Mouse (Mus musculus) stomach, embryonic 15.5 days (tissue): Measurements from ENCODE around the gene Fpgt. TPM values are rescaled to one million over a fixed set of nuclear protein-coding genes. Genes with fewer than 3 reads are reported as not detected.

Source experiments
- ATAC-seq: fragments of 200-750 bp; cut with Nextera tagmentation; 2 replicates; pipeline ENCODE4 v1.8.0; 2017; ENCODE audit warnings: low read depth, moderate number of reproducible peaks, moderate TSS enrichment; ENCODE audit not compliant: insufficient read depth, low FRiP score
- H3K27ac ChIP-seq: fragments of 300-500 bp; sonication (generic); 2 replicates; pipeline ENCODE4 v1.5.1; 2015; ENCODE audit warnings: mild to moderate bottlenecking, inconsistent platforms
- H3K27me3 ChIP-seq: fragments of 300-500 bp; sonication (generic); replicated peaks from 2 replicates; pipeline ENCODE4 v1.6.1; 2015; ENCODE audit warnings: inconsistent platforms
- H3K36me3 ChIP-seq: fragments of 300-500 bp; sonication (generic); 2 replicates; pipeline ENCODE4 v1.6.1; 2015; ENCODE audit warnings: inconsistent platforms
- H3K4me1 ChIP-seq: fragments of 300-500 bp; sonication (generic); 2 replicates; pipeline ENCODE4 v1.6.1; 2015; ENCODE audit warnings: inconsistent platforms
- H3K4me2 ChIP-seq: fragments of 300-500 bp; sonication (generic); 2 replicates; pipeline ENCODE4 v1.6.1; 2015; ENCODE audit warnings: mild to moderate bottlenecking, inconsistent platforms
- H3K4me3 ChIP-seq: fragments of 300-500 bp; sonication (generic); replicated peaks from 2 replicates; pipeline ENCODE4 v1.5.1; 2015; ENCODE audit warnings: inconsistent platforms
- H3K9ac ChIP-seq: fragments of 300-500 bp; sonication (generic); 2 replicates; pipeline ENCODE4 v1.6.1; 2015; ENCODE audit warnings: inconsistent platforms
- H3K9me3 ChIP-seq: fragments of 300-500 bp; sonication (generic); 2 replicates; pipeline ENCODE4 v1.6.1; 2016; ENCODE audit warnings: inconsistent platforms
- WGBS: fragments of 180-500 bp; shearing (Covaris S2); methylation state at CpG from one replicate; pipeline ENCODE4 v1.1.7; 2015; 5-methylcytosine and 5-hydroxymethylcytosine counted together
- polyA plus RNA-seq: library from polyadenylated mRNA; unstranded; fragments of >200 nt; fragmentation: Nextera tagmentation; extraction: Ambion mirVana; gene quantifications from 2 replicates; pipeline ENCODE4 v1.2.1, GENCODE M21; 2015

Fpgt gene
- polyA plus RNA-seq: 15.1 and 15.6 TPM in 2 replicates

DNA sequence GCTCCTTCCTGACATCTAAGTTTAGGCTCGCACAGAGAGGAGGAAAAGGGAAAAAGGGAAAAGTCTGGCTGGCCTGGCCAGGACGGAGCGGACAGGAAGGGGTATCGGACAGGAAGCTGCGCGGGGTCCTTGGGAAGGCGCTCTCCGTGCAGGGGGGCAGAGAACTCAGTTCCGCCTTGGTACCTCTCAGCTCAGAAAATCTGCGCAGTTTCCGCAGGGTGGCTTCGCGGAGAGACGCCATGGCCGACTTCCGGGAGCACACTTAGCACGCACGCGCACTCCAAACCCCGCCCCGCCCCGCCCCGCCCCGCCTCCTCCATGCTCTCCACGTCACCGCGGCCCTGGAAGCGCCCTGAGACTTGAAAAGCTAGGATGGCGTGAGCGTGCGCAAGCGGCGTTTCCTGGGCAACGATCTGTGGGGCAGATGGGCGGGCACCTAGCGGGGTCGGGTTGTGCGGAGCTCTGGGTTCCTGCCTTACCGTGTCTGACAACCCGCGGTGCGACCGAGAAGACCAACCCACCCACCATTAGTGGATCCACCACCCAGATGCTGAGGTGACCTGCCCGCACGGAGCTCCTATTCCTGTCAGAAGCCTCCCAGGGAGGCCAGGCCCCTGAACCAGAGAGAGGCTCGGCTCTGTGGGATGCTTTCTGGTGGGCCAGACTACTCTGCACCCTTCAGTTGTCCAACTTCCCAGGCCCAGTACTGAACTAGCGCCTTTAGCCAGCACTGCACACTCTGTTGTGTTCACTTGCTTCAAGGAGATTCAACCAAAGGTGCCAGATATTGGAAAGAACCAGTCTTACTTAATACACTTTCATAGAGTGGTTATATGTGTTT is at the start of gene Fpgt, which contains the start of gene Lrriq3:
Fpgt (minus strand) TSS at position 288 of the 841 bp plus-strand sequence.
Lrriq3 (plus strand) TSS at position 319 of the 841 bp plus-strand sequence.
- peak within 1 kb of the TSS; percentile 69 for H3K27ac ChIP-seq
- peak; percentile 99 for ATAC-seq
- H3K4me1 ChIP-seq: no peaks in the 10 kb centered on the region
- no peaks in the 10 kb centered on the region for H3K27me3 ChIP-seq
- peak within 1 kb of the TSS; percentile 46 for H3K9ac ChIP-seq
- no peaks in the 10 kb centered on the region for H3K9me3 ChIP-seq
- H3K4me3 ChIP-seq: peak within 1 kb of the TSS; percentile 73
- no peaks in the 10 kb centered on the region for H3K36me3 ChIP-seq
- WGBS: 1% methylated on average over 47 of the region's 47 CpGs
- H3K4me2 ChIP-seq: peak within 1 kb of the TSS; percentile 73

DNA sequence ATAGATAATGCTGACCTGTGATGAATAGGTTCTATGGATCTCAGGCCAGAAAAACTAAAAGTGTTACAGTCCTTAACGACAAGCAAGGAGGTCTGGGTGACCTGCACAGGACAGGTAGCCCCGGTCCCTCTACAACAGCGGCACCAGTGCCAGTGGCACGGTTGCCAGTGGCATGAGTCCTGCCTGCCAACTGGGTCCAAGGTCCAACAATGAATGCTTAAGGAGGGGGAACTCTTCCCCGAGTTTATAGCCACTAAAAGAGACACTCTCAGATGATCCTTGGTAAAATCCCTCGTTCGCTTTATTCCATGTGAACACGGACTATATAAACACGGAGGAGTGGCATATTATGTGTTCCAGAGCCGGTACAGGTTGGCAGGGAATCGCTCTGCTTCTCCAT is 47.8 kb upstream of the Fpgt start:
- Histone ChIP-seq H3K36me3 (no peaks in the 10 kb centered on the region), H3K27me3 (no peaks in the 10 kb centered on the region), H3K27ac (no peak overlapping the region), H3K4me1 (no peaks in the 10 kb centered on the region), H3K4me2 (no peak overlapping the region), H3K9ac (no peak overlapping the region), H3K9me3 (no peaks in the 10 kb centered on the region), H3K4me3 (no peak overlapping the region)
- no peak for ATAC-seq
- 85% methylated on average over 11 of the region's 11 CpGs for WGBS

DNA sequence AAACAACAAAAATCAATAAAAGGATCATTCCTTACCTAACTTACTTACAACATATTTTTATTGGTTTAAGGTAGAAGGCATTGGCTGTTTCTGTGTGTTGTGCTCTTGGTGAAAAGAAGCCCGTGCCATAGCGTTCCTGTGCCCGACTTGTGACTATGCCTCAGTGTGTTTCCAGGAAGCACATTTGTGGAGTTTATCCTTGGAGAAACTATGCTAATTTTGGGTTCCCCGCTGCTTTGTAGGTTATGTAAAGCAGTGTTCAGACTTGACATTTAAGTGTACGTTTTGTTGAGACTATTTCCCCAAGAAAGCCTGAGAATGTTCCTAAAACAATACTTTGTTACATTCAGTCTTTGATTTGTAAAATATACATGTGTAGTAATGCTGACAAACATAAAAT is 44.5 kb upstream of the Fpgt start:
- Histone ChIP-seq H3K27ac (no peak overlapping the region), H3K9me3 (no peaks in the 10 kb centered on the region), H3K4me3 (no peak overlapping the region), H3K27me3 (no peaks in the 10 kb centered on the region), H3K9ac (no peak overlapping the region), H3K4me2 (no peak overlapping the region), H3K36me3 (no peaks in the 10 kb centered on the region), H3K4me1 (no peaks in the 10 kb centered on the region)
- ATAC-seq: no peak
- WGBS: 86% methylated on average over 5 of the region's 5 CpGs

DNA sequence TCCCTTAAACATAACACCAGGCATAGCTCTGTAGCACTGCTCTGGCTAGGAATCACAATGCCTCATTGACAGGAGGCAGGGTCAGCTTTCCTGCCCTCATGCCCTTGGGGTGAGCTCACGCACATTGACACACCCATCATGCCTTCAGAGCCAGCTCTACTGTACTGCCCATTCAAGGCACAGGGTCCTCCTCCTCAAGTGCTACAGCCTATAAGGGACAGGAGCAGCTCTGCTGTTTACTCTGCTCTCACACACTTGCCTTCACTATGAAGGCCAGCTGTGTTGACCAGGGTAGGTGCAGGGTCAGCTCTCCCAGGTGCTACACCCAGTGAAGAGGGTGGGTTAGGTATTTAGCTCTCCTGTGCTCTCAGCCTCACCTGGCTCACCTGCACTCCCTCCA is 12.8 kb upstream of the Fpgt start:
- H3K27me3 ChIP-seq: no peaks in the 10 kb centered on the region
- H3K4me1 ChIP-seq: no peaks in the 10 kb centered on the region
- no peaks in the 10 kb centered on the region for H3K36me3 ChIP-seq
- H3K27ac ChIP-seq: no peak overlapping the region
- 38% methylated on average over 1 of the region's 1 CpGs for WGBS
- no peaks in the 10 kb centered on the region for H3K9me3 ChIP-seq
- no peak overlapping the region for H3K9ac ChIP-seq
- peak; percentile 60; the same call in 1 of the 2 replicates for ATAC-seq
- H3K4me3 ChIP-seq: no peak overlapping the region
- no peak overlapping the region for H3K4me2 ChIP-seq

DNA sequence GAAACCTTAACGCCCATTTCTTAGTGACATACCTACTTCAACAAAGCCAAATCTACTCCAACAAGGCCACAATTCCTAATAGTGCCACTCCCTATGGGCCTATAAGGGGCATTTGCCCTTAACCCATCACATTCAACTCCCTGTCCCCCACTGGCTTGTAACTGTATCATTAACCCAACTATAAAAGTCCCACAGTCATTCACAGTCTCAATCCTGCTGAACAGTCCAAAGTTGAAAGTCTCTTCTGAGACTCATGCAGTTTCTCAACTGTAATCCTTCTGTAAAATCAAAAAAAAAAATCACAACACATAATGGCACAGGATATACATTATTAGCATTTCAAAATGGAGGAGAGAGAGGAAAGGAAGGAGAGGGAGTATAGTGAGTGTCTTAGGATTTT is 6.1 kb upstream of the Fpgt start:
- Histone ChIP-seq H3K9me3 (no peaks in the 10 kb centered on the region), H3K9ac (no peak overlapping the region), H3K27me3 (no peaks in the 10 kb centered on the region), H3K4me3 (no peak overlapping the region), H3K36me3 (no peaks in the 10 kb centered on the region), H3K4me1 (no peaks in the 10 kb centered on the region), H3K4me2 (no peak overlapping the region), H3K27ac (no peak overlapping the region)
- 87% methylated on average over 1 of the region's 1 CpGs for WGBS
- ATAC-seq: no peak

DNA sequence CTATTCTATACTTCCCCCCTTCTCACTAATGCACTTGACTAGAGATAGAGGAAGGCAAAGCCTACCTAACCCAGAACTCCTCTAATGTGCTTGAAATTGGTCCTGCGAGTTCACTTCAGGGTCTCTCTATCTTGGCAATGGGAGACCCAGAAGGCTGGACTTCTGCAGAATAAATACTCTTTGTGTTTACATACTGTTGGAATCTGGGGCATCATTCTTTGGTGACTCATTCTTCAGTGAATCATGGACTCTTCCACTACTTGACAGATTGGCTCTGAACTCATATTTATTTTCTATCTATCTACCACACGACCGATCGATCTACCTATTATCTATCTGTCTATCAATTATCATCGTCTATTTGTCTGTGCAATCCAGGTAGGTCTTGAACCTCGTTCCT is 1.1 kb downstream of the Fpgt start:
- Histone ChIP-seq H3K9me3 (no peaks in the 10 kb centered on the region), H3K9ac (no peak overlapping the region), H3K4me3 (peak overlapping the region; percentile 73; the same call in 1 of the 2 replicates), H3K36me3 (peaks cover 8% of the 10 kb centered on the region; the same call in 1 of the 2 replicates), H3K27me3 (no peaks in the 10 kb centered on the region), H3K4me1 (no peaks in the 10 kb centered on the region), H3K27ac (no peak overlapping the region), H3K4me2 (peak overlapping the region; percentile 73)
- 93% methylated on average over 6 of the region's 6 CpGs for WGBS
- no peak for ATAC-seq

DNA sequence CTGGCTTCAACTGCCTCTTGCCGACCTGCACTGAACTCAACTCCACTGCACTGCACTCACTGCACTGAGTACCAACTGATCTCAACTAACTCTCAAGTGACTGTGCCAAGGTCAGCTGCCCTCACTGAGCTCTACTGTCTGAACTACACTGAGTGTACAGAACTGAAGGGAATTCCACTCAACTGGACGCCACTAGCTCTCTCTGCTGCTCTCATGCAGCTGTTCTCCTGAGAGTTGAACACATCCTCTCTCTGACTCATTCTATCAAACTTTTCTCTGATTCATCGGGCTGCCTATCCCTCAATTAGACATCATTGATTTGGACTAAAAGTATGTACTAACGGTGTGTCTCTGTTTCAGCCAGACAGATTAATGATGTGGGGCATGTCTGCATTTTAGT is 15.3 kb downstream of the Fpgt start:
- H3K36me3 ChIP-seq: no peaks in the 10 kb centered on the region
- ATAC-seq: no peak
- H3K4me2 ChIP-seq: no peak overlapping the region
- H3K27me3 ChIP-seq: no peaks in the 10 kb centered on the region
- H3K9me3 ChIP-seq: no peaks in the 10 kb centered on the region
- H3K4me1 ChIP-seq: no peaks in the 10 kb centered on the region
- H3K9ac ChIP-seq: no peak overlapping the region
- H3K4me3 ChIP-seq: no peak overlapping the region
- WGBS: 73% methylated on average over 4 of the region's 4 CpGs
- H3K27ac ChIP-seq: no peak overlapping the region

DNA sequence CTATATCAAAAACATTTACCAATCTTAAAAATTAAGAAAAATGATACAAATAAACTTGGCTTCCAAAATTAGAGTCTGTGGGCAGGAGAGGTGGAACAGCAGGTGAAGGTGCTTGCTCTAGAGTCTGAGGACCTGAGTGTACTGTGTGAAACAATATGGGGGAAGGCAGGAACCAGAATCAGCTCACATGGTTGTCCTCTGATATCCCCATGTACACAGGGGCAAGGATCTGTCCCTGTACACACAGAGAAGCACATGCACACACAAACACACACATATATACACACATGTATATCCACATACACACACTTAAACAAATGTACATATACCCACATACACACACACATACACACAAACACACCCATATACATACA is 33.8 kb downstream of the Fpgt start:
- ATAC-seq: no peak
- no peak overlapping the region for H3K4me2 ChIP-seq
- H3K27ac ChIP-seq: no peak overlapping the region
- H3K36me3 ChIP-seq: no peaks in the 10 kb centered on the region
- H3K4me1 ChIP-seq: no peaks in the 10 kb centered on the region
- no peak overlapping the region for H3K4me3 ChIP-seq
- no peaks in the 10 kb centered on the region for H3K9me3 ChIP-seq
- no peak overlapping the region for H3K9ac ChIP-seq
- H3K27me3 ChIP-seq: no peaks in the 10 kb centered on the region

DNA sequence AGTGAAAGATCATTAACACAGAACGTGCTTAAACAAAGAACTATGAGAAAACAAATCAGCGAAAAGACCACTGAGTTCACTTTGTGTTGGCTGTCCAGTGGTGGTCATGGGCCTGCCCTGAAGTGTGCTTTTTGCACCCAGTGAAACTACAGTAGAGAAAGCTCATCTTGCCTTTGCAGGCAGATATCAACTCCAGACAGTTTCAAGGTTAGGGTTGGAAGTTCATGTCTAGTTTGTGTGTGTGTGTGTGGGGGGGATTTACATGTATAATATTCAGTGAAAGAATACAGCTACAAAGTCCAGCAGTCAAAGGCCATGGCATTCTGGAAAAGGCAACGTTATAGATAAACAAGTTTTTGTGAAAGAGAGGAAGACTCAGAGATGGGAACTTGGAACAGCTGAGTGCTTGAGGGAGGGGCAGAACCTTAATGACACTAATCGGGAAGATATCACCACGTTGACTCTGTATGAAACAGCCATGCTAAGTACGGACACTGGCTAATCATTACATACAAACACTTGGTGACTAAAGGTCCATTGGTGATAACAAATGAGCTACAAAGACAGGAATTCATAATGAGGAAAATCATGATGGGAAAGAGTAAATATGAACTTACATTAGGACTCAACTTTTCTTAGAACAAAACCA is 34.3 kb downstream of the Fpgt start:
- WGBS: 64% methylated on average over 6 of the region's 6 CpGs
- H3K27me3 ChIP-seq: no peaks in the 10 kb centered on the region
- H3K36me3 ChIP-seq: no peaks in the 10 kb centered on the region
- H3K9me3 ChIP-seq: no peaks in the 10 kb centered on the region
- H3K4me1 ChIP-seq: no peaks in the 10 kb centered on the region
- ATAC-seq: no peak
- no peak overlapping the region for H3K27ac ChIP-seq
- no peak overlapping the region for H3K4me2 ChIP-seq
- H3K9ac ChIP-seq: no peak overlapping the region
- no peak overlapping the region for H3K4me3 ChIP-seq

DNA sequence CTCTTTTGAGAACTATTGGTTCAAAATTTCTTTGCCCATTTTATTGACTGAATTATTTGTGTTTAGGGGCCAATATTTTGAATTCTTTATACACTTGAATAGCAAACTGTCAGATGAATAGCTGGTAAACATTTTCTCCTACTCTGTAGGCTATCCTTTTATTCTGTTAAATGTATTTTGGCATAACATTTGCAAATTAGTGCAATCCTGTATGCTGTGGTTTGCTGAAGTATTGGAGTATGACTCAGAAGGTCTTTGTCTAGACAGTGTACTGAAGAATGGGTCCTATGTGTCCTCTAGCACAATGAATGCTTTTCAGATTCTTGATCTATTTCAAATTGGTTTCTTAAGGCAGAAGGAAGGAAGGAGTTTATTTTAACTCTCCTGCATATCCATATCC is 35.6 kb downstream of the Fpgt start:
- Histone ChIP-seq H3K27me3 (no peaks in the 10 kb centered on the region), H3K9me3 (no peaks in the 10 kb centered on the region), H3K4me1 (no peaks in the 10 kb centered on the region)

DNA sequence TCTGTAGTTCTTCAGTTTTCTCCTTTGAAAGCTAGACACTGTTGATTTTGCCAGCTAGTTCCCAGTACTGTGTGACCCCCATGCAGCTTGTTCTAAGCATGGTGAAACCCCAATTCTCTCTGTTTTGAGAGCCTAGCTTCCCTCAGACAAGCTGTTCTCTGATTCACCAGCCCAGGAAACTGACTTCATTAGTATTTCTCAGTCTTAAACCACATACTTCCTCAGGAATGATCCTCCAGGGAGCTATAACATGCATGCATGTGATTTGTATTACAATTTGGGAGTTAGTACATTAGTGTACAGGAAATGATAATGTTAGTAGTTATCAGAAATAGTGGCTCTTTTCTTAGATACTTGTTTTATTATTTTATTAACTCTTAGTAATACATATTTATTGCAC is 36.6 kb downstream of the Fpgt start:
- Histone ChIP-seq H3K9ac (no peak overlapping the region), H3K4me3 (no peak overlapping the region), H3K4me1 (no peaks in the 10 kb centered on the region), H3K9me3 (no peaks in the 10 kb centered on the region), H3K27me3 (no peaks in the 10 kb centered on the region), H3K36me3 (no peaks in the 10 kb centered on the region), H3K27ac (no peak overlapping the region), H3K4me2 (no peak overlapping the region)
- no peak for ATAC-seq

More for the DNA sequence above, 35.6 kb downstream of the Fpgt start:
- no peak overlapping the region for H3K4me3 ChIP-seq
- ATAC-seq: no peak
- H3K9ac ChIP-seq: no peak overlapping the region
- no peak overlapping the region for H3K27ac ChIP-seq
- H3K36me3 ChIP-seq: no peaks in the 10 kb centered on the region
- no peak overlapping the region for H3K4me2 ChIP-seq

DNA sequence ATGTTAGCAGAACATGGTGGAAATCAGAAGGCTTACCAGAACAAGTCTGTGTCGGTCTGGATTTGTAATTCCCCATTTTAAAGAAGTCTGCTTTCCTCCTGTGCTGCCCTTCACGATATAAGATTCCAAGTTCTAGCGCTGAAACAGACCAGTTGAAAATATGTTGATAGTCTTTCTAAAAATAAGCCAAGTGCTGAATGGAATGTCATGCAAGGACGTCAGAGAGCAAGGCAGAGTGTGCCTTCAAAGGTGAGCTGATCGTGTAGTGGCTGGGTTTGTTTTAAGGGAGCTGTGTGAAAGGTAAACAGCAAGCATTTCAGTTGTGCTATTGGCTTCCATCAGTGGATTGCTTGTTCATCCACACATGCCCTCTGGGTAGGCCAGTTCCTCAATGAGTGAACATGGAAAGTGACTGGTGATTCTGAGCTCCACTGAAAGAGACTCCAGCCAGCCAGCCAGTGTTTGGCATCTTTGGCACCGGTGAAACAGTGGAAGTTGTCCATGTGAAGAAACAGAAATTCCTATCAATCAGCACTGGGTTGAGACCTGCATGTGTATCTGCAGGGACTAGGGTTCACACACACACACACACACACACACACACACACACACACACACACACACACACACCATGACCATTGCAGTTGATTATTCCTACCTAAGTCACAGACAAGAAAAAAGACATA is 37.8 kb downstream of the Fpgt start, which contains the start of gene Tnni3k:
Tnni3k (minus strand) TSS at position 177 of the 686 bp plus-strand sequence.
- WGBS: 63% methylated on average over 6 of the region's 6 CpGs
- no peak within 1 kb of the TSS for H3K27ac ChIP-seq
- no peaks in the 10 kb centered on the region for H3K27me3 ChIP-seq
- ATAC-seq: no peak
- no peaks in the 10 kb centered on the region for H3K36me3 ChIP-seq
- H3K4me2 ChIP-seq: no peak within 1 kb of the TSS
- no peaks in the 10 kb centered on the region for H3K9me3 ChIP-seq
- no peak within 1 kb of the TSS for H3K9ac ChIP-seq
- H3K4me3 ChIP-seq: no peak within 1 kb of the TSS
- H3K4me1 ChIP-seq: no peaks in the 10 kb centered on the region
